Comparison of ENCODE assay signal across 7 mouse cellular contexts in genomic region chr7:37337616-37338015, GRCm38 (mm10).
A peak's percentile ranks its signal among the peaks of the same experiment; 100 is the strongest.
DNase-seq lines count a peak whose midpoint lies in the region; ATAC-seq and TF ChIP-seq lines count a peak whose summit lies in the region.

No protein-coding gene starts in this region.

- no peaks in the 10 kb centered on the region for H3K9me3 ChIP-seq in embryonic facial prominence, embryonic 14.5 days (ENCODE audit: control insufficient read depth, low read length)
- H3K9me3 ChIP-seq in hindbrain, embryonic 16.5 days (ENCODE audit: control insufficient read depth, low read length): no peaks in the 10 kb centered on the region
- no peaks in the 10 kb centered on the region for H3K9me3 ChIP-seq in neural tube, embryonic 13.5 days

- peak overlapping the region; percentile 69 for H3K4me2 ChIP-seq in embryonic facial prominence, embryonic 14.5 days (ENCODE audit: low read depth, low read length)
- H3K4me2 ChIP-seq in hindbrain, embryonic 16.5 days (ENCODE audit: low read length): peak overlapping the region; percentile 80
- peak overlapping the region; percentile 60 for H3K4me2 ChIP-seq in neural tube, embryonic 13.5 days

- peak overlapping the region; percentile 93 for H3K27ac ChIP-seq in layer of hippocampus, adult 2 months
- peak overlapping the region; percentile 77 for H3K27ac ChIP-seq in embryonic facial prominence, embryonic 14.5 days (replicated peaks; ENCODE audit: low read depth, low read length)
- peak overlapping the region; percentile 79 for H3K27ac ChIP-seq in hindbrain, embryonic 16.5 days (ENCODE audit: low read depth, low read length)
- H3K27ac ChIP-seq in neural tube, embryonic 13.5 days (replicated peaks): peak overlapping the region; percentile 92

- H3K27me3 ChIP-seq in embryonic facial prominence, embryonic 14.5 days (replicated peaks; ENCODE audit: control insufficient read depth, insufficient read depth, low read length): no peaks in the 10 kb centered on the region
- H3K27me3 ChIP-seq in hindbrain, embryonic 16.5 days (replicated peaks; ENCODE audit: control insufficient read depth, insufficient read depth, low read length): no peaks in the 10 kb centered on the region
- H3K27me3 ChIP-seq in neural tube, embryonic 13.5 days: no peaks in the 10 kb centered on the region

- H3K4me3 ChIP-seq in layer of hippocampus, adult 2 months: peak overlapping the region; percentile 47
- peak overlapping the region; percentile 38 for H3K4me3 ChIP-seq in embryonic facial prominence, embryonic 14.5 days (ENCODE audit: low read depth, low read length)
- no peak overlapping the region for H3K4me3 ChIP-seq in hindbrain, embryonic 16.5 days (ENCODE audit: low read length)
- H3K4me3 ChIP-seq in neural tube, embryonic 13.5 days: no peak overlapping the region

- TF ChIP-seq CTCF in layer of hippocampus, adult 2 months (conservative IDR thresholded peaks at IDR 0.05): no peak

- ATAC-seq in embryonic facial prominence, embryonic 14.5 days (ENCODE audit: low read depth): peak; percentile 9; the same call in 1 of the 2 replicates
- ATAC-seq in hindbrain, embryonic 16.5 days: peak; percentile 57
- peak; percentile 32 for ATAC-seq in neural tube, embryonic 13.5 days (ENCODE audit: low read depth)
- ATAC-seq in erythroblast, adult 5-6 weeks (replicated peaks; ENCODE audit: low FRiP score, poor library complexity, severe bottlenecking): no peak

- no peak for DNase-seq in layer of hippocampus, adult 2 months (ENCODE audit: low spot score in 2 of 2)
- no peak for DNase-seq in layer of hippocampus, postnatal 14 days (ENCODE audit: low spot score in 2 of 2)
- DNase-seq in embryonic facial prominence, embryonic 14.5 days (ENCODE audit: low spot score): no peak
- no peak for DNase-seq in T-cell, adult 2 months (ENCODE audit: low spot score)

- H3K36me3 ChIP-seq in embryonic facial prominence, embryonic 14.5 days (ENCODE audit: control insufficient read depth, insufficient read depth, low read length): no peaks in the 10 kb centered on the region
- H3K36me3 ChIP-seq in hindbrain, embryonic 16.5 days (ENCODE audit: control insufficient read depth, insufficient read depth, low read length): no peaks in the 10 kb centered on the region
- no peaks in the 10 kb centered on the region for H3K36me3 ChIP-seq in neural tube, embryonic 13.5 days

- no peak overlapping the region for H3K9ac ChIP-seq in embryonic facial prominence, embryonic 14.5 days (ENCODE audit: low read depth, low read length)
- H3K9ac ChIP-seq in hindbrain, embryonic 16.5 days (ENCODE audit: low read depth, low read length): peak overlapping the region; percentile 11
- H3K9ac ChIP-seq in neural tube, embryonic 13.5 days: peak overlapping the region; percentile 70

- H3K4me1 ChIP-seq in embryonic facial prominence, embryonic 14.5 days (ENCODE audit: control insufficient read depth, insufficient read depth, low read length): peaks cover 25% of the 10 kb centered on the region
- peaks cover 35% of the 10 kb centered on the region for H3K4me1 ChIP-seq in hindbrain, embryonic 16.5 days (ENCODE audit: control insufficient read depth, insufficient read depth, low read depth, low read length)
- H3K4me1 ChIP-seq in neural tube, embryonic 13.5 days (replicated peaks): peaks cover 54% of the 10 kb centered on the region

- 24% methylated on average over 10 of the region's 11 CpGs for WGBS in embryonic facial prominence, embryonic 14.5 days
- 42% methylated on average over 11 of the region's 11 CpGs for WGBS in hindbrain, embryonic 16.5 days
- WGBS in neural tube, embryonic 13.5 days: 33% methylated on average over 11 of the region's 11 CpGs

Comparison
In these comparisons a context has a peak if more than half of its experiments do, and no peak if none do; other contexts are left out.
1. H3K4me3 ChIP-seq: peak in layer of hippocampus, adult 2 months (single experiment) and embryonic facial prominence, embryonic 14.5 days (single experiment); none in hindbrain, embryonic 16.5 days (single experiment) and neural tube, embryonic 13.5 days (single experiment).
2. Peak in every context shown above with its lines, with median percentiles within 50 percentile points of each other: H3K27ac ChIP-seq and H3K4me2 ChIP-seq.